ENCODE assay signal across 8 mouse cellular contexts in the genomic region with DNA sequence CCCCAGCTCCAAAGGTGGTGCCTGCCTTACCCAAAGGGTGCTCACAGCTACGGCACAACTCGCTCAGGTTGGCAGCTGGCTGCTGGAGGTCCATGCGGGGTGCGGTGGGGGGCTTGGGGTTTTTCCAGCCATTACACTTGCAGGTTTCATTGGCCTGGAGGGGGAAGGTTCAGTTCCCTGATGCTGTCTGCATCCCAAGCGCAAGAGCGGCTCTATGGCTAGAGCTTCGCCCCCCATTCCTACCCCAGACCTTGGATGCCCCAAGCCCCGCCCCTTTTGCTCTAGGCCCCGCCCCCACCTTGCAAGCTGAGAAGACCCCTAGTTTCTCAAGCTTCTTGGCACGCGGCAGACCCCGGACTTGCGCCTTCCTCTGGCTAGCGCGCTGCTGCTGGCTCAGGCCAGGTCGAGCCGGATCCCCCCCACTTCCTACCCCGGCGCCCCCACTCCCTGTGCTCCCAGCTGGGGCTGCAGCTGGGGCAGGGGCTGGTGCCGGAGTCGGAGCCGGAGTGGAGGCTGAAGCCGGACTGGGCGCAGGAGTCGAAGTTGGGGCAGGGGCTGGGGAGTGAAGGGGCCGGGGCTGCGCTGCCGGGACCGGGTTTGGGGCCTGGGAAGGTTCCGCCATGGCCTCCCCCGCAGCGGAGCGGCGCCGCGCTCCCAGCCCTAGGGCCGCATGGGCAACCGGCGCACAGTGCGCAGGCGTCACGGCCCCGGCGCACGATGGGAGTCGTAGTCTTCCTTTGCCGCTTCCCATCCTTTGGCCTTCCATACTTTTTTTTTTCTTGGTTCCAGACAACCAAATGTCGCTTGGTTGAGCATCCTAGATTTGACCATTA. TPM values are rescaled to one million over a fixed set of nuclear protein-coding genes. Genes with fewer than 3 reads are reported as not detected.
DNase-seq lines count a peak whose midpoint lies in the region; ATAC-seq lines count a peak whose summit lies in the region.

A gene (minus strand): TSS at position 683 of the 833 bp plus-strand sequence.

- H3K9ac ChIP-seq in limb, embryonic 13.5 days = peak within 1 kb of the TSS; percentile 95
- peak within 1 kb of the TSS; percentile 83 for H3K9ac ChIP-seq in midbrain, embryonic 15.5 days

- no peaks in the 10 kb centered on the region for H3K9me3 ChIP-seq in embryonic facial prominence, embryonic 10.5 days
- H3K9me3 ChIP-seq in limb, embryonic 13.5 days = no peaks in the 10 kb centered on the region
- no peaks in the 10 kb centered on the region for H3K9me3 ChIP-seq in midbrain, embryonic 15.5 days

- H3K36me3 ChIP-seq in embryonic facial prominence, embryonic 10.5 days (replicated peaks) = peaks cover 61% of the 10 kb centered on the region
- H3K36me3 ChIP-seq in limb, embryonic 13.5 days = peaks cover 60% of the 10 kb centered on the region
- peaks cover 35% of the 10 kb centered on the region; the same call in 1 of the 2 replicates for H3K36me3 ChIP-seq in midbrain, embryonic 15.5 days (replicated peaks)
- H3K36me3 ChIP-seq in splenic B cell, adult 2 months (ENCODE audit: control insufficient read depth, insufficient read depth, low read length, poor library complexity, severe bottlenecking) = no peaks in the 10 kb centered on the region; the same call in none of the 2 replicates

- H3K27ac ChIP-seq in embryonic facial prominence, embryonic 10.5 days (replicated peaks) = peak within 1 kb of the TSS; percentile 99
- peak within 1 kb of the TSS; percentile 85 for H3K27ac ChIP-seq in limb, embryonic 13.5 days
- peak within 1 kb of the TSS; percentile 81 for H3K27ac ChIP-seq in midbrain, embryonic 15.5 days

- ATAC-seq in limb, embryonic 13.5 days (ENCODE audit: low FRiP score, low read depth) = peak; percentile 92
- peak; percentile 93 for ATAC-seq in midbrain, embryonic 15.5 days (replicated peaks)

- 3% methylated on average over 48 of the region's 48 CpGs for WGBS in embryonic facial prominence, embryonic 10.5 days
- 2% methylated on average over 41 of the region's 48 CpGs for WGBS in limb, embryonic 13.5 days
- under 1% methylated on average over 43 of the region's 48 CpGs for WGBS in midbrain, embryonic 15.5 days

- H3K27me3 ChIP-seq in embryonic facial prominence, embryonic 10.5 days (replicated peaks; ENCODE audit: low read depth, poor library complexity, severe bottlenecking) = no peaks in the 10 kb centered on the region
- H3K27me3 ChIP-seq in limb, embryonic 13.5 days = no peaks in the 10 kb centered on the region
- no peaks in the 10 kb centered on the region for H3K27me3 ChIP-seq in midbrain, embryonic 15.5 days (replicated peaks)
- no peaks in the 10 kb centered on the region for H3K27me3 ChIP-seq in splenic B cell, adult 2 months (ENCODE audit: control insufficient read depth, insufficient read depth, low read length, poor library complexity, severe bottlenecking)

- peak within 1 kb of the TSS; percentile 97 for H3K4me3 ChIP-seq in embryonic facial prominence, embryonic 10.5 days
- peak within 1 kb of the TSS; percentile 94 for H3K4me3 ChIP-seq in limb, embryonic 13.5 days
- peak within 1 kb of the TSS; percentile 90 for H3K4me3 ChIP-seq in midbrain, embryonic 15.5 days

- peak within 1 kb of the TSS; percentile 66 for H3K4me2 ChIP-seq in limb, embryonic 13.5 days (replicated peaks)
- peak within 1 kb of the TSS; percentile 84 for H3K4me2 ChIP-seq in midbrain, embryonic 15.5 days

- peak; percentile 69 to 75 for DNase-seq in urinary bladder, adult 18-20 months (ENCODE audit: low spot score in 2 of 2)
- DNase-seq in urinary bladder, postnatal 10 days (ENCODE audit: low spot score) = no peak
- peak; percentile 89 for DNase-seq in embryonic facial prominence, embryonic 10.5 days (ENCODE audit: low spot score)
- DNase-seq in heart, adult 11 months = peak; percentile 99
- DNase-seq in kidney, adult 18-20 months = peak; percentile 85
- peak; percentile 63 for DNase-seq in splenic B cell, adult 2 months (ENCODE audit: low read depth, low spot score)

- peaks cover 48% of the 10 kb centered on the region for H3K4me1 ChIP-seq in embryonic facial prominence, embryonic 10.5 days
- peaks cover 30% of the 10 kb centered on the region for H3K4me1 ChIP-seq in limb, embryonic 13.5 days
- H3K4me1 ChIP-seq in midbrain, embryonic 15.5 days = peaks cover 21% of the 10 kb centered on the region

RNA-seq across cellular contexts. Expression of the gene that starts here (rescaled TPM):
- polyA plus RNA-seq in embryonic facial prominence, embryonic 10.5 days (2016; fragmentation: Nextera tagmentation; extraction: Ambion mirVana) = 72.4 and 80.6 TPM in 2 replicates
- polyA plus RNA-seq in limb, embryonic 13.5 days (2015; fragmentation: Nextera tagmentation; extraction: Ambion mirVana) = 53.6 and 53.8 TPM in 2 replicates
- polyA plus RNA-seq in midbrain, embryonic 15.5 days (2015; fragmentation: Nextera tagmentation; extraction: Ambion mirVana) = 67.2 and 70.2 TPM in 2 replicates
